Mouse (Mus musculus): ENCODE results near the gene H1f0.
"Not testable (repeated sequence)": the region's sequence is repeated elsewhere in the genome, so short reads cannot be mapped to it uniquely, and the experiment has no call there.

Gene H1f0

DNA sequence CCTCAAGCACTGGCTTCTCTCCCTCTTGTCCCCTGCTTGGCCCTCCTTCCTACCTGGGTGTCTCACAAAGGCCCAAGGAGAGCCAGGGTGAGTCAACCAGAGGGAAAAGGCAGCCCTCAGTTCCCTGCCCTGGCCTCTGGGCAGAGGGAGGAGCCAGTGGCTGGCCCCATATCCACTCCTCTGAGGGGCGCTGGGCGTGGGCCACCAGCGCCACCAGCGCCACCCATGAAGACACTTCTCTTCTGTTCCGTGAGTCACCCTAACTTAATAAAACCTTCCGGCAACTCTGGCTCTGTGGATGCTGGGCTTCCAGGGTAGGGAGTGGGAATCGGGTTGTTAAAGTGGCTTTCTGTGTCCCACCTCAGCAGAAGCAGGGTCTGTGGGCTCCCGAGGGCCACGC, 22.7 kb upstream of the H1f0 start:
- DNase-seq (ENCODE audit: low spot score), result no peak

DNA sequence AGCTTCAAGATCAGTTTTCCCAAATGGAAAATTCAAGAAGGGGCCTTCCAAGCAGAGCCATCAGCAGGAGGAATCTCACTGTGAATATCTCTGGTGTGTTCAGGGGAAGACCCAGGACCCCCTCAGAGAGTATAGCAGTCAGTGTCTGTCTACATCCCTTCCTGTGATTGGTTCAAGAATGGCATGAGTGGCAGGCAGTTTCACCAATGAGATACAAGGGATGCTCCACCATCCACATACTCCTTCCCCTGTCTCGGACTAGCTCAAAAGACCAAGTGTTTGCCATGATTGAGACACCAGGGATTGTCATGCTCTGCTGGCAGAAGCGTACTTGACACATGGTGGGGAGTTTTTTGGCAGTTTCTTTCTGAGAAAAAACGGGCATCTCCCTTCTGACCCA, 21.6 kb upstream of the H1f0 start:
- DNase-seq (ENCODE audit: low spot score), result no peak

DNA sequence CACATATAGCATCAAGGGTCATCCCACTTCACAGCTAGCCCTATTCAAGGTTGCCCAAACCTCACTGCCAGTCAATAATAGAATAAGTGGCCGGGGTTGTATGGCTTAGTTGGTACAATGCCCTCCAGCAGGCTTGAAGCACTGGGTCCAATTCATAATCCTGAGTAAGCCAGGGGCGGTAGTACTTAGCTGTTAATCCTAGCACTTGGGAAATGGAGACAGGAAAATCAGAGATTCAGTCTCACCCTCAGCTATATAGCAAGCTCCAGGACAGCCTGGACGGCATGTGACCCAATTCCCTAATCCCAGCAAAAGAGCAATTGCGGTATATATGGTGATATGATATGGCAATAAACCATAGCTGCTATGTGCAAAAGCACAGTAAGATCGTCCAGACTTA, 21.2 kb upstream of the H1f0 start:
- DNase-seq (ENCODE audit: low spot score), result no peak

DNA sequence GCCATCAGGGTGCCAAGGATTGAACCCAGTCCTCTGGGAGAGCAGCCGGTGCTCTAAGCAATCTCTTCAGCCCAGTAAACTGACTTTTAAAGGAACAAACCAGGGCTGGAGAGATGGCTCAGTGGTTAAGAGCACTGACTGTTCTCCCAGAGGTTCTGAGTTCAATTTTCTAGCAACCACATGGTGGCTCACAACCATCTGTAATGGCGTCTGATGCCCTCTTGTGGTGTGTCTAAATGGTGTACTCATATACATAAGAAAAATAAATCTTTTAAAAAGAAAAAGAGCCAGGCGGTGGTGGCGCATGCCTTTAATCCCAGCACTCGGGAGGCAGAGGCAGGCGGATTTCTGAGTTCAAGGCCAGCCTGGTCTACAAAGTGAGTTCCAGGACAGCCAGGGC, 20.4 kb upstream of the H1f0 start:
- not testable (repeated sequence) for DNase-seq (ENCODE audit: low spot score)

DNA sequence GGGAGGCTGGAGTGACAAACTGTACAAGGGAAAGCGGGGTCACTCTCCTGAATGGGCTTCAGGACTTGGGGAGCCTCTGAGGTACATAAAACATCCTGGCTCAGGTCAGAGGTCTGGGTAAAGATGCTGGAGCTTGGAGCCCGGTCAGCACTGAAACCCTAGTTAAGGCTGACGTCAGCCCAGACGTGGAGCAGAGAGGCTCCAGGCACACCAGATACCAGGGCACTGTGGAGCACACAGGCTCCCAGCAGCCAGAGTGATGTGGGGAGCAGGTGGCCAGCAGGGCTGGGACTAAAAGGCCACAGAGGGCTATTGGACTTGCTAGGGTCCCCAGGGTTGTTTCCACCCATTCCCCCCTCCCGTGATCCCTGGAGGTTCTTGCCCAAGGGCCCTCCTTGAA, 18.5 kb upstream of the H1f0 start:
- DNase-seq (ENCODE audit: low spot score), result no peak

DNA sequence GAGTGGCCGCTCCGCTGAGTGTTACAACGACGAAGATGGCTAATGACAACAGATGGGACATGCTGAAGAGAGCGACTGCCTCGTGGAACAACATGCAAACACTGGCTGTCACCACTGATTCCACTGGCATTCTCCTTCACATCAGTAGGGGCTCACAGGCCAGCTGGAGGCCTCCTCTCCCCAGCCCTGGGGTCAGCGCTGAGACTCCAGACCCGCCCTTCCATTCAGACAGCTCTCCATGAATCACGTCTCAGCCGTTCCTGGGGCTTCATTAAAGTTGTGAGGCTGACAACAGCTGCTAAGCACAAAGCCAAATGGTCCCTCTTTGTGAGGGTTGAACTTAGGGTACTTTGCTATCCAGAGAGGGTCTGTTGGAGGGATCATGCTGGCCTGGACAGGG, 16.7 kb upstream of the H1f0 start:
- no peak for DNase-seq (ENCODE audit: low spot score)

DNA sequence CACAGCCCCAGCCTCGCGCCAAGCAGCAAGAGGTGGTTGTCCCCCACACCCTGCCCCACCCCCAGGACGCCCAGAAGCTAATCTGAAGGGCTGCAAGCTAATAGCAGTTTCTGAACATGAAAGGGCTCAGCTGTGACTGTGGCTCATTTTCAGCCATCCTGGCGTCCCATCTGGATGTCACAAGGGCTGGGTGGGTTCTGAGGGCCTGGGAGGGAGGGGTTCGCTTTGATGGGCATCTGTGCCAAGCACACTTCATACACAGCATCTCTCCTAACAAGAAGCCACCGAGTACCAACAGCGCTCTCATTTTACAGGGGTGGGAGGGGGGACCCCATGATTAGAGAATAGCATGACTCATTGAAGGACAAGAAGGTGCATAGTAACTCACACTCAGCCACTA, 14.9 kb upstream of the H1f0 start:
- DNase-seq (ENCODE audit: low spot score), result no peak

DNA sequence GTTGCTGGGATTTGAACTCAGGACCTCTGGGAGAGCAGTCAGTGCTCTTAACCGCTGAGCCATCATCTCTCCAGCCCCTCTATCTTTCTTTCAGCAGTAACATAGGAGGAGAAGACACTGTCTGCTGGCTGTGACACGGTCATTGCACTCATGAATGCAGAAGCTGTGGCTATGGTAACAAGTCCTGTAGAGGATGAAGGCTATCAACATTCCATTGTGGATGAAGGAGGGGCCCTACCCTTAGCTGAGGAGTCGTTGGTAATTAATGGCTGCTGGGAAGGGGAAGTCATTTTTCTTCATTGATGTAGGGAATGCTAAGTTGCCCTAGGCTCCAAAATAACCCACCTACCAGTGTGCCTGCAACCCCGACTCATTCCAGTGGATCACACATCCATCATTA, 10.1 kb upstream of the H1f0 start:
- DNase-seq (ENCODE audit: low spot score), result no peak

DNA sequence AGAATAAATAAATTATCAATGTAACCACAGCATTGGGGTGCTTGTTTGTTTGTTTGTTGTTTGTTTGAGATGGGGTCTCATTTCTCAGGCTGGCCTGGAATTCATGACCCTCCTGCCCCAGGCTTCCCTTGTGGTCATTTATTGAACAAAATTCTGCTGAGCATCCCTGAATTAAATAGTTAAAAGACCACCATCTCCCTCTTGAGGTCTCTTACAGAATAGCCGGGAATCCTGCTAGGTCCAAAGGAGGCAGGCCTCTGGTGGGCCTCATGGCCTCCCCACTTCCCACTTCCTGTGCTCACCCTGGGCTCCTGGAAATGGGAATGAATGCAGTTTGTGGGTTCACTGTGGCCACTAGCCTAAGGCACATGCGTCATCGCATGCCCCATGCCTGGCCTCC, 9.4 kb upstream of the H1f0 start:
- no peak for DNase-seq (ENCODE audit: low spot score)

DNA sequence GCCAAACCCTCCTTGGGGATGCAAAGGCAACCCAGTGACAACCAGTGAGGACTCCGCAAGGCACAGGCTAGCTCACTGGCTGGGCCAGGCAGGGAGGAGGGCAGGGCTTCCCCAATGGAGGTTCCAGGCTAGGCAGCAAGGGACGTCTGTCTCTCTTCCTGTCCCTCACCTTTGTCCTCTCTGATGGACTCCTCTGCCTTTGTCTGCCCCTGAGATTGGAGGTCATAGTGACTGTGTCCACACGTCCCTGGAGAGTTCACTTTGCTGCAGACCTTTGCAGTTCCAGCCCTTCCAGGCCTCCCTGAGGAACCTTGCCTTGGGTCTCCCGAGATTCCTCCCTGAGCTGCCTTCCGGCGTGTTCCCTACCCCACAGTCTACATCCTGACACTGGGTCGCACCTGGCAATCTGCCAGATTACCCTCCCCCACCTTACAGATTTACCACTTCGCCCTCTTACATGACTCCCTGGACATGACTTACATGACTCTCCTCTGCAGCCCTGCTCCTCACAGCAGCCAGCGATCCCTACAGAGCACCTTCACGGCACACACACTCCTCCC, 5.5 kb upstream of the H1f0 start:
- DNase-seq (ENCODE audit: low spot score), result no peak

DNA sequence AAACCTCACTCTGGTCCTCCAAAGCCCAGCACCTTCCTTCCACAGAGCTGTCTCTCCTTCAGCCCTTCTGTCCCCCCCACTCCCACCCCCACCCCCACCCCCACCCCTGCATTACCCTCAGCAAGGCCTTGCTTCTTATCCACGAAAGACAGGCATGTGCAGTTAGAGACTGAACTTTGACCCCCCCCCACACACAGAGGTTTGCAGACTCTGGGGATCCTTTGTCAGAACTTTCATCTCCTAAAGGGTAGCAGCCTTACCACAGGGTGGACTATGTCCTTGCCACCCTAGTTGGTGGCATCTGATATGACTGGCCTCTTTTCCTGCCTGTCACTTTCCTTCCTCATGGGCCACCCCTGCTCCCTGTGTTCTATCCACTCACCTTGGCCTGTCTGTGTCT, 4.9 kb upstream of the H1f0 start:
- no peak for DNase-seq (ENCODE audit: low spot score)

DNA sequence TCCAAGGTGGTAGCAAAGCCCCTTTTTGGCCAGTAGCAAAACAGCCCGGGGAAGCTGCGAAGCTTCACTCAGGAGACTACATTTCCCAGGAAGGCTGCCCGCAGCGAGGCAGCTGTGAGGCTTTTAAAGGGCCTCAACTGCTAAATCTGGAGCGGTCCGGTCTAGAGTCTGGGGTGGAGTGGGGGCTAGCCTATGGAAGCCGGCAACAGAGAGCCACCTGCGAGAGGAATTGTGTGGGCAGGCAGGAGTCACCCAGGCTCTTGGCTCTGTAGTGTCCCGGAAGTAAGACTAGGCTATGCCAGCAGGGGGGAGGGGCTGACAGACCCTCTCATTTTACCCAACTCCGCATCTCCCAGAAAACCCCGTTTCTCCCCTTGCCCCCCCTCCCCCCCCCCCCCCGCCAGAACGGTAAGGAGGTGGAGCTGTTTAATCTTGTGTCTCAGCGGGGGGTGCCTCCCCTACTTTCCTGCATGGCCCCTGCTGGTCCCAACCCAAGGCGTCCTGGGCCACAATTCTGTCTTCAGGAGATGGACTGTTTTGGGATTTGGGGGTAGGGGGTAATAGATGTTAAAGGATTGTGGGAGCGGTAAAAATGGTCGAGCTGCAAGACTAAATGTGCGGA, 2.5 kb upstream of the H1f0 start:
- DNase-seq (ENCODE audit: low spot score), result no peak

DNA sequence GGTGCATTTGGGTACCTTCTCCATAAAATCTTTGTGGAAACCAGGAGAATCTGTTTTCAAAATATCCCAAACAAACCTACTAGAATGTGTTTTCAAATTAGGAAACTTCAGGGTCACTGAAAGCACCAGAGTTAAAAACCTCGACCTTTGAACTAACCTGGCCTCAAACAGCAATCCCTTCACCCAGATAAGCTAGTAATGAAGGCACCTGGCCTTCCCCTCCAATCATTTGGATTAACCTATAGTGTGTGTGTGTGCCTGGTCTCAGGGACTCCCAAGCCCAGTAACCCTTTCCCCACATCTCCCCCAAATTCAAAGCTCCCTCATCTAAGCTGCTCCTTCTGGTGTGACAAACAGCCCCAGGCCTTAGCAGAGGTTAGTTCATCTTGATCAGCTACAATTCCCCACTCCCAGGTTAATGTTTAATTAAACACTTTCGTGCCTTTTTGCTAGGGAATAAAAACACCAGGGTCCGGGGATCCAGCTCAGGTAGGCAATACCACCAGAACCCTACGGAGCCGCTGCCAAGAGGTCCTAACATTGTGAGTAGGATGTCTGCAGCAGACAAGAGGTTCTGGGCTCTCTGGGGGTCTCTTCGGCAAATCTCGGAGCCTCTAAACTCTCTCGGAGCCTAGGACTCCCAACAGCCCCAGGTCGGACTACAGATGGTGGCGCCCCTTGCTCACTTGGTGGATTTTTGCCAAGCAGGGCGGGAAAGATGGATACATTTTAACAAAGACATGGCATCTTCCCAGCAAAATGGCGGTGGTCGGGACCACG, 1.5 kb upstream of the H1f0 start:
- DNase-seq (ENCODE audit: low spot score), result no peak

DNA sequence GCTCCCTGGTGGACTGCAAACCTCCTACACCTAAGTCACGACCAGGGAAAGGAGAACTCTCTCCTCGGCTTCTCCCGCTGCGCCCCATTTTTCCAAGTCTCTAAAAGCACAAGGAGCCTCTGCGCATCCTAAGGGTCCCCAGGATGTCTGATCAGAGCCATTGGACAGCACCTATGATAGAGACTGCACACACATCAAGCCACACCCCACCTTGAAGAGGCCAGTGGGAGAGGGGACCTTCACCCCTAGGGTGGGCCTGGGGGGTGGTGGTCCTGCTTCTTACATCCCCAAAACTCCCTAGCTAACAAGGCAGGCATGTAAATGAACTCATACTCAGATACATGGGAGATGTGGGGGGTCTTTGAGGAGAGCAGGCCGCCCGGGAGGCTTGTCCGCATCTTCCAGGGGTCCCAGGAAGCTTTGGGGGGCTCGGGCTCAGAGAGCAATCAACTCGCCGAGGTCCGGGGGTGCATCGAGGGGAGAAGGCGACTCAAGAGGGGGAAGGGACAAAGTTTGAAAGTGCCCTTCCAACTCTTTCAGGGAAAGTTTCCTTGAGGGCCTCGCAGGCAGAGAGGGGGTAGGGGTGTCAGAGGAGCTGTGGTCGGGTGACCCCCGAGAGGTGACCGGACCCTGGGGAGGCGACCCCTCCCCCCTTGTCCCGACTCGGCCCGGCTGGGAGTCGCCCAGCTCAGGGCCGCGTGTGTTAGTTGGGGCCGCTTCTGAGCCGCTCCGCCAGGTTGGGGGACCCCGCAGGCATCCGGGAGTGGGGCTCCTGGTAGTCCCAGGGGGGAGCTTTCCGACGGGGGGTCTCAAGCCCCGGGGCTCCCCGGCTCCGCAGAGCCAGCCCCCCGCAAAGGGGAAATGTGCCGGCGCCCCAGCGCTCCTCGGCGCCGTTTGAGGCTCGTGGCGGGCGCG, 702 bp upstream of the H1f0 start:
- peak; percentile 54 for DNase-seq (ENCODE audit: low spot score)

DNA sequence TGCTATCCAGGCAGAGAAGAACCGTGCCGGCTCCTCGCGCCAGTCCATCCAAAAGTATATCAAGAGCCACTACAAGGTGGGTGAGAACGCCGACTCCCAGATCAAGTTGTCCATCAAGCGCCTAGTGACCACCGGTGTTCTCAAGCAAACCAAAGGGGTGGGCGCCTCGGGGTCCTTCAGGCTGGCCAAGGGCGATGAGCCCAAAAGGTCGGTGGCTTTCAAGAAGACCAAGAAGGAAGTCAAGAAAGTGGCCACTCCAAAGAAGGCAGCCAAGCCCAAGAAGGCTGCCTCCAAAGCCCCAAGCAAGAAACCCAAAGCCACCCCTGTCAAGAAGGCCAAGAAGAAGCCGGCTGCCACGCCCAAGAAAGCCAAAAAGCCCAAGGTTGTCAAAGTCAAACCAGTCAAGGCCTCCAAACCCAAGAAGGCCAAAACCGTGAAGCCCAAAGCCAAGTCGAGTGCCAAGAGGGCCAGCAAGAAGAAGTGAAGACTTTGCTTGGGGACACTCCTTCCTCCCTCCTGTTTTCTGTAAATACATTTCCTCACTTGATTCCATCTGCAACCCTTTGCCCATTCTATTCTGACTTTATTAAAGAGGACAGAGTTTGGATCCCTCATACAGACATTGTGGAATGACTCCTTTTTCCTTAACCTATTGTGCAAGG, 704 bp downstream of the H1f0 start:
- no peak for DNase-seq (ENCODE audit: low spot score)

DNA sequence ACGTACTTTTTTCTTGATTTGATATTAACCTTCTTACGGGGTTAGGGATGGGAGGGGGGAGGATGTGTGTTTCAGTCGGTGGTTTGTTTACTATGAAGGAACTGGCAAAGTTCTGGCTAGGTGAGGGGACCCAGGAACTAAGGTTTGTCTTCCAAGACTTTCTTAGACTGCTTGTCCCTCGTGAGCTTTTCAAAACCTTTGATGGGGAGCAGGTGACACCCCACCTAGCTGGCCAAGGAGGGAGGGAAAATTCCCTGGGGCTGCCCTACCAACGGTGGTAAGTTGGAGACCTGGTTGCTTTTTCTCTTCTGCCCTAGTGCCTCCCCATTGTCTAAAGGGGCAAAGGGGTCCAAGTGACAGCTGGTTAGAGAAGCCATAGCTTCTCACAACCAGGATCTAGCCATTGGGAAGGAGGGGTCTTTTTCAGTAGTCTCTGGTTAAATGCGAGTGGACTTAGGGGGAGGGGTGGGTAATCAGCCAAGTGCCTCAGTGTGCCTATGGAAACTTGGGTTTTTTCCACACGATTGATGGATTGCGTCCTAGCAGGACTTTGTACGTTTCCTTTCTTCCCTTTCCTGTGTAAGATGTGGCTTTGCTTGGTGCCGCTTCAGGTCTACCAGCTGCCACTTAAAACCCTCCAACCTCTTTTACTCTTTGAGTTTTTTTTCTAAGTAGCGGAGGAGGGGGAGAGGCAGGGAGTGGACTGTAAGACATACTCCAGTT, 1.4 kb downstream of the H1f0 start:
- no peak for DNase-seq (ENCODE audit: low spot score)

DNA sequence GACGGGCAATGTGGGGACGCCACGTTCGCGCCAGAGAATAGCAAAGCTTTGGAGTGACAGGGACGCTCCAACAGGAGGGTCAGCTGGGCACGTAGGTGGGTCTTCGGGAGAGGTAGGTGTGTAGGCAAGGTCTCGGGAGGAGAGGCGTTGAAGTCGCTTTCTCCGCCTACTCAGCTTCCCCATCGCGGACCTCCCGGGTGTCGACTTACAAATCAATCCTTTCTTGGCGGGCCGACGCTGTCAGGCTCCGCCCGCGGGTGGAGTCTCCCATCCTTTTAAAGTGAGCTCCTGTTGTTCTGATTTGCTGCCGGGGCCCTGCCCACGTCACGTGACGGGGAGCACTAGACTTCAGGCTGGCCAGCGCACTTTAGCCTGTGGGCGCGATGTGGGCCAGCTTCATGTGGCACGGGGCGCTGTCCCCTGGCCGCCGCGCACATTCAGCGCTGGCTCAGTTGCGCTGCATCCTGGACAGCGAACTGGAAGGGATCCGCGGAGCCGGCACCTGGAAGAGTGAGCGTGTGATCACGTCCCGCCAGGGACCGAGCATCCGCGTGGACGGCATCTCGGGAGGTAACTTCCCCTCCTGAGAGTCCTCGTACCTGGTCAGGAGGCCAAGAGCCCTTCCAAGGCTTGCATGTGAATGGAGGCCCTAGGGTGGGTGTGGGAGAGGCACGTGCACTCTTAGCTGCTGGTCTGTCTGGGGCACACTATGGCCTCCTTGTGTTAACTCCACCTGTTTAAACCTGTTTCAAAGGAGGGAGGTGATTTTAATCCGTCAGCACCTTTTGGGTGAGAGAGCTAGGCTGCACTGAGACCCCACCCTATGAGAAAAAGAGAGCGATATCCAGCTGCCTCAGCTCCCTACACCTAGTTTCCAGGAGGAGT, 2.5 kb downstream of the H1f0 start:
- DNase-seq (ENCODE audit: low spot score), result peak; percentile 86

DNA sequence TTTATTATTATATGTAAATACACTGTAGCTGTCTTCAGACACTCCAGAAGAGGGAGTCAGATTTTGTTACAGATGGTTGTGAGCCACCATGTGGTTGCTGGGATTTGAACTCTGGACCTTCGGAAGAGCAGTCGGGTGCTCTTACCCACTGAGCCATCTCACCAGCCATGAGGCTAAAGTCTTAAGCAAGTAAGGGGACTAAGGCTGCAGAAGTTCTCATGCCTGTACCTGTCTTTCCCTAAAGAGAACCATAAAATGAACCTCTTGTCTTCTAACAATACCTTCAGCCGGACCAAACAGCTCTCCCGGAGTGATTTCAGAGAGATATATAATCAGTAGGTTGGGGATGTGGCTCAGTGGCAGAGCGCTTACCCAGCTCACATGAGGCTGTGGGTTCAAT, 3.7 kb downstream of the H1f0 start:
- not testable (repeated sequence) for DNase-seq (ENCODE audit: low spot score)

DNA sequence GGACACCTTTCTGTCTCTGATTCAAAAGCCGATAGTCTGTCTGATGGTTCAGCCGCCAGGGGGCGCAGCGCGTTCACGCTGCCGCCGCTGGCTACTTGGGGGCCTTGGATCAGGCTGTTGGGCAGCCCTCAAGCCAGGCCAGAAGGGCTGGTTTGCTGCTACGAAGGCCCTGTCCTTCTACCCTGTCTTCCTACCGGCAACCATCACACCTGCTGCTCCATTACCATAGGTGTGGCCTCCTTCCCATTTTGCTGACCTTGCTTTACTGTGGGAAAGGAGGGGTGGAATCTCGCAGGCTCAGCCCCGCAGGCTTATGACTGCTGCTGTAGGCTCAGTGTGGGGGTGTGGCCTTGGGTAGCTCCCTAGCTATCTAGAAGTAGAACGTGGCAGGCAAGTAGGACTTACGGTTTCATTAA, 9.7 kb downstream of the H1f0 start:
- peak; percentile 77 for DNase-seq (ENCODE audit: low spot score)

DNA sequence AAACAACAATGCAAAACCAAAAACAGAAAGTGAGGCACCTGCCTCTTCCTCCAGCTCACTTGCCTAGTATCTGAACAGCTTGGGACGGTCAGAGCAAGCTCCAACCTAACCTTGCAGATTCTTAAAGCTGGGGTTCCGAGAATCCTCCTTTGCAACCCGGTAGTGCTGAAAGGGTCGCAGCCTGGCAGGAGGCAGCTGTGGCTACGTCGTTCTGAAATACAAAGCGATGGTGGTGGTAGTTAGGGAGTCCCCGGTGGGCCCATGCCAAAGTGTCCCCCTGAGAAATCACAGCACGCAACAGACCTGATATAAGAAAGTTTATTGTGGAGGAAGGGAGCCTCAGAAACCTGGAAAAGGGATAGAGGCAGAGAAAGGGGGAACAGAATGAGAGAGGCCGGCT, 10.1 kb downstream of the H1f0 start:
- no peak for DNase-seq (ENCODE audit: low spot score)

Data from ovary, postnatal 36 days (tissue).